Mouse (Mus musculus): ENCODE measurements around the gene Aoc3. TPM values are rescaled to one million over a fixed set of nuclear protein-coding genes. Genes with fewer than 3 reads are reported as not detected.
A peak's percentile ranks its signal among the peaks of the same experiment; 100 is the strongest.

The Aoc3 gene
- polyA plus RNA-seq, 1 experiment from 2014 or later, result 5.1 TPM

- H3K4me2 ChIP-seq (replicated peaks; ENCODE audit: low read depth), result peak overlapping the region; percentile 23
- H3K36me3 ChIP-seq (ENCODE audit: control insufficient read depth, insufficient read depth, low read length), result no peaks in the 10 kb centered on the region
- H3K27ac ChIP-seq (replicated peaks), result no peak overlapping the region
- 2% methylated on average over 9 of the region's 9 CpGs for WGBS
- no peak overlapping the region for H3K4me3 ChIP-seq (ENCODE audit: low read depth, low read length)
- TF ChIP-seq EP300 (optimal IDR thresholded peaks at IDR 0.05) (no peak), CTCF (IDR thresholded peaks at IDR 0.05; ENCODE audit: low read depth) (no peak)
- ATAC-seq (ENCODE audit: low FRiP score, low TSS enrichment) (peak; percentile 58; the same call in 1 of the 2 replicates), DNase-seq (ENCODE audit: low spot score) (peak; percentile 43)
- H3K4me1 ChIP-seq (replicated peaks; ENCODE audit: control insufficient read depth, insufficient read depth), result no peaks in the 10 kb centered on the region
- H3K9ac ChIP-seq (ENCODE audit: low read length), result no peak overlapping the region
- no peaks in the 10 kb centered on the region for H3K9me3 ChIP-seq (ENCODE audit: control insufficient read depth, low read length)
- no peaks in the 10 kb centered on the region for H3K27me3 ChIP-seq (ENCODE audit: control insufficient read depth, insufficient read depth, low read length)
These were observed 7.8 kb downstream of the Aoc3 start for GRCm38 (mm10) chr11:101338123-101338760.

GRCm38 (mm10) chr11:101347083-101347775 lies 16.8 kb downstream of the Aoc3 start:
- Histone ChIP-seq H3K9ac (ENCODE audit: low read length) (no peak overlapping the region), H3K27me3 (ENCODE audit: control insufficient read depth, insufficient read depth, low read length) (no peaks in the 10 kb centered on the region), H3K4me3 (ENCODE audit: low read depth, low read length) (no peak overlapping the region), H3K27ac (replicated peaks) (no peak overlapping the region), H3K4me1 (replicated peaks; ENCODE audit: control insufficient read depth, insufficient read depth) (no peaks in the 10 kb centered on the region), H3K4me2 (replicated peaks; ENCODE audit: low read depth) (no peak overlapping the region), H3K36me3 (ENCODE audit: control insufficient read depth, insufficient read depth, low read length) (no peaks in the 10 kb centered on the region), H3K9me3 (ENCODE audit: control insufficient read depth, low read length) (no peaks in the 10 kb centered on the region)
- DNase-seq (ENCODE audit: low spot score) (no peak), ATAC-seq (ENCODE audit: low FRiP score, low TSS enrichment) (no peak)
- WGBS, result 71% methylated on average over 10 of the region's 10 CpGs
- TF ChIP-seq CTCF (IDR thresholded peaks at IDR 0.05; ENCODE audit: low read depth), result peak; percentile 31; the same call in 1 of the 2 replicates
- TF ChIP-seq EP300 (optimal IDR thresholded peaks at IDR 0.05), result no peak

- DNase-seq (ENCODE audit: low spot score), result no peak
- no peak for ATAC-seq (ENCODE audit: low FRiP score, low TSS enrichment)
- H3K4me3 ChIP-seq (ENCODE audit: low read depth, low read length), result no peak overlapping the region
- H3K4me1 ChIP-seq (replicated peaks; ENCODE audit: control insufficient read depth, insufficient read depth), result no peaks in the 10 kb centered on the region
- no peaks in the 10 kb centered on the region for H3K9me3 ChIP-seq (ENCODE audit: control insufficient read depth, low read length)
- TF ChIP-seq CTCF (IDR thresholded peaks at IDR 0.05; ENCODE audit: low read depth) (no peak), EP300 (optimal IDR thresholded peaks at IDR 0.05) (no peak)
- no peak overlapping the region for H3K4me2 ChIP-seq (replicated peaks; ENCODE audit: low read depth)
- no peaks in the 10 kb centered on the region for H3K27me3 ChIP-seq (ENCODE audit: control insufficient read depth, insufficient read depth, low read length)
- WGBS, result 64% methylated on average over 7 of the region's 7 CpGs
- no peak overlapping the region for H3K27ac ChIP-seq (replicated peaks)
- no peaks in the 10 kb centered on the region for H3K36me3 ChIP-seq (ENCODE audit: control insufficient read depth, insufficient read depth, low read length)
- no peak overlapping the region for H3K9ac ChIP-seq (ENCODE audit: low read length)
These were observed 18.4 kb downstream of the Aoc3 start for GRCm38 (mm10) chr11:101348774-101349173.

- H3K4me2 ChIP-seq (replicated peaks; ENCODE audit: low read depth), result no peak overlapping the region
- H3K36me3 ChIP-seq (ENCODE audit: control insufficient read depth, insufficient read depth, low read length), result no peaks in the 10 kb centered on the region
- H3K27me3 ChIP-seq (ENCODE audit: control insufficient read depth, insufficient read depth, low read length), result no peaks in the 10 kb centered on the region
- 82% methylated on average over 3 of the region's 3 CpGs for WGBS
- ATAC-seq (ENCODE audit: low FRiP score, low TSS enrichment) (no peak), DNase-seq (ENCODE audit: low spot score) (no peak)
- H3K27ac ChIP-seq (replicated peaks), result no peak overlapping the region
- no peak overlapping the region for H3K4me3 ChIP-seq (ENCODE audit: low read depth, low read length)
- TF ChIP-seq EP300 (optimal IDR thresholded peaks at IDR 0.05) (no peak), CTCF (IDR thresholded peaks at IDR 0.05; ENCODE audit: low read depth) (no peak)
- H3K9ac ChIP-seq (ENCODE audit: low read length), result no peak overlapping the region
- H3K4me1 ChIP-seq (replicated peaks; ENCODE audit: control insufficient read depth, insufficient read depth), result no peaks in the 10 kb centered on the region
- no peaks in the 10 kb centered on the region for H3K9me3 ChIP-seq (ENCODE audit: control insufficient read depth, low read length)
These were observed 18.8 kb downstream of the Aoc3 start for GRCm38 (mm10) chr11:101349216-101349615.

GRCm38 (mm10) chr11:101351100-101351720 lies 20.8 kb downstream of the Aoc3 start:
- WGBS, result 46% methylated on average over 11 of the region's 11 CpGs
- Histone ChIP-seq H3K4me3 (ENCODE audit: low read depth, low read length) (no peak overlapping the region), H3K36me3 (ENCODE audit: control insufficient read depth, insufficient read depth, low read length) (no peaks in the 10 kb centered on the region), H3K4me2 (replicated peaks; ENCODE audit: low read depth) (no peak overlapping the region), H3K9me3 (ENCODE audit: control insufficient read depth, low read length) (no peaks in the 10 kb centered on the region), H3K27ac (replicated peaks) (no peak overlapping the region), H3K27me3 (ENCODE audit: control insufficient read depth, insufficient read depth, low read length) (no peaks in the 10 kb centered on the region), H3K4me1 (replicated peaks; ENCODE audit: control insufficient read depth, insufficient read depth) (no peaks in the 10 kb centered on the region), H3K9ac (ENCODE audit: low read length) (no peak overlapping the region)
- TF ChIP-seq EP300 (optimal IDR thresholded peaks at IDR 0.05) (no peak), CTCF (IDR thresholded peaks at IDR 0.05; ENCODE audit: low read depth) (no peak)
- ATAC-seq (ENCODE audit: low FRiP score, low TSS enrichment), result peak; percentile 69
- no peak for DNase-seq (ENCODE audit: low spot score)

GRCm38 (mm10) chr11:101351721-101352111 lies 21.3 kb downstream of the Aoc3 start:
- DNase-seq (ENCODE audit: low spot score), result no peak
- H3K27ac ChIP-seq (replicated peaks), result no peak overlapping the region

More at GRCm38 (mm10) chr11:101351721-101352111, 21.3 kb downstream of the Aoc3 start:
- H3K27me3 ChIP-seq (ENCODE audit: control insufficient read depth, insufficient read depth, low read length), result no peaks in the 10 kb centered on the region
- TF ChIP-seq EP300 (optimal IDR thresholded peaks at IDR 0.05), result no peak
- TF ChIP-seq CTCF (IDR thresholded peaks at IDR 0.05; ENCODE audit: low read depth), result no peak
- no peak for ATAC-seq (ENCODE audit: low FRiP score, low TSS enrichment)
- H3K9ac ChIP-seq (ENCODE audit: low read length), result no peak overlapping the region
- no peak overlapping the region for H3K4me3 ChIP-seq (ENCODE audit: low read depth, low read length)
- H3K4me2 ChIP-seq (replicated peaks; ENCODE audit: low read depth), result no peak overlapping the region
- no peaks in the 10 kb centered on the region for H3K9me3 ChIP-seq (ENCODE audit: control insufficient read depth, low read length)
- H3K36me3 ChIP-seq (ENCODE audit: control insufficient read depth, insufficient read depth, low read length), result no peaks in the 10 kb centered on the region
- no peaks in the 10 kb centered on the region for H3K4me1 ChIP-seq (replicated peaks; ENCODE audit: control insufficient read depth, insufficient read depth)
- WGBS, result 59% methylated on average over 3 of the region's 3 CpGs
